In genomic region chr2:180879365-180880067, GRCm38 (mm10) we compare ENCODE assay signal across 8 mouse cellular contexts. TPM values are rescaled to one million over a fixed set of nuclear protein-coding genes. Genes with fewer than 3 reads are reported as not detected.
DNase-seq lines count a peak whose midpoint lies in the region.

No protein-coding gene starts in this region.

- intact Hi-C loops in left cerebral cortex, postnatal 10 days (cut with DNase I): no loop called here

- peak; percentile 47 for DNase-seq in embryo, embryonic 10 days (ENCODE audit: low spot score)
- DNase-seq in embryo, embryonic 9.5 days (ENCODE audit: extremely low spot score): no peak
- DNase-seq in frontal cortex, postnatal 10 days (ENCODE audit: low spot score in 2 of 2): peak; percentile 71 to 82
- peak; percentile 75 to 84 for DNase-seq in left cerebral cortex, postnatal 10 days (ENCODE audit: extremely low spot score in 1 of 2, low spot score in 2 of 2)
- DNase-seq in right cerebral cortex, adult 2 months (ENCODE audit: low spot score in 2 of 2): peak; percentile 72 to 73
- no peak for DNase-seq in lung, postnatal 25 days (ENCODE audit: low spot score)
- DNase-seq in ovary, postnatal 36 days (ENCODE audit: low spot score): no peak
- DNase-seq in thymus, postnatal 36 days: no peak

RNA-seq across cellular contexts. Expression of gene Ythdf1, which starts 41.2 kb away (rescaled TPM):
- 10 to 100 TPM; 62.7 to 67.6 TPM for total RNA-seq in left cerebral cortex, postnatal 10 days (2021)

RNA-seq across cellular contexts. Expression of gene Birc7, which starts 49.3 kb away (rescaled TPM):
- not detected for total RNA-seq in left cerebral cortex, postnatal 10 days (2021)

Comparison
In these comparisons a context has a peak if more than half of its experiments do, and no peak if none do; other contexts are left out.
1. DNase-seq: peak in embryo, embryonic 10 days (single experiment), frontal cortex, postnatal 10 days (2 of 2), left cerebral cortex, postnatal 10 days (2 of 2) and right cerebral cortex, adult 2 months (2 of 2); none in embryo, embryonic 9.5 days (single experiment), lung, postnatal 25 days (single experiment), ovary, postnatal 36 days (single experiment) and thymus, postnatal 36 days (0 of 2).